Mouse (Mus musculus): ENCODE data around the gene Phospho1. TPM values are rescaled to one million over a fixed set of nuclear protein-coding genes. Genes with fewer than 3 reads are reported as not detected.
A peak's percentile ranks its signal among the peaks of the same experiment; 100 is the strongest.
"Not testable (repeated sequence)": the region's sequence is repeated elsewhere in the genome, so short reads cannot be mapped to it uniquely, and the experiment has no call there.

The Phospho1 gene
- polyA plus RNA-seq, 1 experiment from 2014 or later, result not detected

DNA sequence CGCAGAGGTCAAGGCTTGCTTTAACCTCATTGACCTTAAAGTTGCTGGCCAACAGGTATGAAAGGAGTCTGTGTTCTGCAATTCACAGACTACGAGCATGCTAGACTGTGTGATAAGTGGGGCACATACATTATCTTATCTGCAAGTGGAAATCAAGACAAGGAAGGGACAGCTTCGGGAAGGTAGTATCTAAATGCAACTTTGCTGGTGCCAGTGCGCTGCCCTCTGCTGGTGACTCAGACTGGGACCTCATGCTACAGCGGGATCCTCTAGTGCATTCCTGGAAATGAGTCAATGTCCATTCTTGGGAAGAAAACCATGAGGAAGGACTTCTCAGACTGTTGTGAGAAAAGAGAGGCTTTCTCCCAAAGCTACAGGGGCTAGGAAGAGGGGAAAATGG lies 29.4 kb downstream of the Phospho1 start:
- H3K36me3 ChIP-seq, result no peaks in the 10 kb centered on the region
- no peak overlapping the region for H3K4me3 ChIP-seq (replicated peaks)
- no peak overlapping the region for H3K9ac ChIP-seq
- H3K9me3 ChIP-seq (replicated peaks), result no peaks in the 10 kb centered on the region
- 64% methylated on average over 5 of the region's 5 CpGs for WGBS
- no peak overlapping the region for H3K4me2 ChIP-seq
- H3K4me1 ChIP-seq, result peaks cover 7% of the 10 kb centered on the region
- ATAC-seq (replicated peaks; ENCODE audit: low FRiP score), result no peak
- no peak overlapping the region for H3K27ac ChIP-seq
- H3K27me3 ChIP-seq, result 0 out of 2 replicates have a peak, but pooled peaks cover 3% of the 10 kb centered on the region

DNA sequence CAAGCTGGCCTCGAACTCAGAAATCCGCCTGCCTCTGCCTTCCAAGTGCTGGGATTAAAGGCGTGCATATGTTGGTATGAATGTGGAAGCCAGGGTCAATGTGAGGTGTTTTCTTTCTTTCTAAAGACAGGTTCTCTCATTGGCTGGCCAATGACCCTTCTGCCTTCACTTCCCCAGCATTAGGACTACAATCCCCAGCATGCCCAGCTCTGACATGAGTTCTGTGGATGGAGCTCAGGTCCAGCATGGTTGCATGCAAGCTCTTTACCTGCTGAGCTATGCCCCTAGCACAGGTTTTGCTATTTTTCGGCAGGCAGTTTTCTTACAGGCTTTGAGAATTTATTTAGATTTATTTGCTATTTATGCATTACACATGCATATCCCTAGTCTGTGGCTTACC lies 33.0 kb downstream of the Phospho1 start:
- Histone ChIP-seq H3K9me3 (replicated peaks) (no peaks in the 10 kb centered on the region), H3K4me2 (no peak overlapping the region), H3K27me3 (no peaks in the 10 kb centered on the region), H3K36me3 (no peaks in the 10 kb centered on the region), H3K27ac (no peak overlapping the region), H3K4me3 (replicated peaks) (no peak overlapping the region), H3K4me1 (peaks cover 16% of the 10 kb centered on the region), H3K9ac (no peak overlapping the region)
- WGBS, result 83% methylated on average over 4 of the region's 4 CpGs
- ATAC-seq (replicated peaks; ENCODE audit: low FRiP score), result no peak

DNA sequence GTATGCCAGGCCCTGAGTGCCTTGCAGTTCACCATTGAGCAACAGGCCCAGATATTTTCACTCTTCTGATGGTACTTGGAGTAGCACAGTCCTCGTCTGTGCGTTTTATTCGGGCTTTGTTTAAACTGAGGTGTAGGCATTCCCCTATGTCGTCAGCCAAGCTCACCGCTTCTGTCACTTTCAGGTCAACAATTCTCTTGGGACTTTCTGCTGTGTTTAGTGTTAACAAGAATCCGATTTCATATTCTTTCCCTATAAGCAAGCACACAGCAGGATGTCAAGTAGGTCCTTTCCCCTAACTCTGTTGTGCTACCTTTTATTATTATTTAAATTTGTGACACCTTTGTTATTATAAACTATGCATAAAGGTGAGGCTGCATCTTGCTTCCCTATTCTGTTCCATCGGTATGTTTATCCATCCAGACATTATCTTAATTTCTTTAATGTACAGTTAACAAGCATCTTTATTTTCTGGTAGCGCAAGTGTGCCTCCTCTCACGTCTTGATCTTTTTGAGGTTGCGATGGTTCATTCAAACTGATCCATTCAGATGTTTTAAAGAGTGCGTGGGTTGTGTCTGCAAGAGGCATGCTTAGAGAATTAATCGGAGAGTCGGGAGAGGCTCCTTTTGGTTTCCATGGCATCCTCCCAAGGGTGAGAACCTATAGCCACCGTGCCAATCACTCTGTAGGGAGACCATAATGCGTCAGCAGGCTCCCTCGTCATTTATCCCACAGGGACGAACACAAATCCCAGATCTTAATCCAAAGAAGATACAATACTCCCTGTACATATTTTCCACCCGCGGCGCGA lies 33.6 kb downstream of the Phospho1 start:
- no peak for ATAC-seq (replicated peaks; ENCODE audit: low FRiP score)
- peak overlapping the region; percentile 67 for H3K4me2 ChIP-seq
- H3K9ac ChIP-seq, result peak overlapping the region; percentile 41
- no peaks in the 10 kb centered on the region for H3K27me3 ChIP-seq
- H3K27ac ChIP-seq, result peak overlapping the region; percentile 97
- H3K9me3 ChIP-seq (replicated peaks), result no peaks in the 10 kb centered on the region
- H3K36me3 ChIP-seq, result no peaks in the 10 kb centered on the region
- H3K4me3 ChIP-seq (replicated peaks), result peak overlapping the region; percentile 84
- WGBS, result 21% methylated on average over 21 of the region's 21 CpGs
- H3K4me1 ChIP-seq, result peaks cover 16% of the 10 kb centered on the region

DNA sequence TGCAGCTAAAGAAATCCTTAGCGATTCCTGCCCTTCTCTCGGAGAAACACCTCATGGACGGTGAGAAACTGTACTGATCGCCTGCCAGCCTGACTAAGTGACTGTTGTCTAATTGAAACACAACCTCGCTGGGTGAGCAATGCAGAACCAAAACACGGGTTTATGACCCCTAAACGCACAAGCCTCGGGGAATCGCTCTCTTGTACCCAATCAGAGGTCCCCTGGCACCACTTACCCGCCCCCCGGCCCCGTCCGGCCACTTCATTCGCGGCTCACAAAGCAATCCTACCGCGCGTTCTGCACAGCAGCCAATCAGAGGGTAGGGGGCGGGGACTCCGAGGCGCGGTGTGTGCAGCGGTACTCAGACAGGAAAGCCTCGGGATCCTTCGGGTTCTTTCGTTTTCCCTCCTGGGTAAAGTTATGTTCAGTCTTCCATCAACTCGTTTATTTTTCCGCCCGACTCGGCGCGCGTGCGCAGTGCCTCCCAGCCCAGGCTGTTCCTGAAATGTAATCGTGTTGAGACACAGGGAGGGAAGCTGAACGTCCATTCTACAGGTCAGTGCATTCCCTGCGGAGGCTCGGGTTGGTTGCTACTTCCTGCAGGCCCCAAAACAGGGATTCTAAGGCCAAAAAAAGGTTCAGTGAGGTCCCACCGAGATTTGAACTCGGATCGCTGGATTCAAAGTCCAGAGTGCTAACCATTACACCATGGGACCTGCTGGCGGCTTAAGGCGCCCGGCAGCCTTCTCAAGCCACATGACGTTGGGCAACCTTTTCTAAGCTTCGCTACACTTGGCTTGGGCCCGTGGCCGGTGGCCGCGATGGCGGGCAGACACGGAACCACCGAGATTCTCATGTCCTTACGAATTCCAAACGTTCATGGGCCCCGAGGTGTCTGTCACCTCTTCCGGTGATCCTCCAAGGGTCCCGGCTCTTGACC lies 34.5 kb downstream of the Phospho1 start:
- Histone ChIP-seq H3K9ac (peak overlapping the region; percentile 74), H3K4me1 (peaks cover 16% of the 10 kb centered on the region), H3K27me3 (no peaks in the 10 kb centered on the region), H3K4me3 (replicated peaks) (peak overlapping the region; percentile 84), H3K9me3 (replicated peaks) (no peaks in the 10 kb centered on the region), H3K36me3 (no peaks in the 10 kb centered on the region), H3K4me2 (peak overlapping the region; percentile 67), H3K27ac (peak overlapping the region; percentile 97)
- ATAC-seq (replicated peaks; ENCODE audit: low FRiP score), result peak; percentile 99
- under 1% methylated on average over 58 of the region's 58 CpGs for WGBS

DNA sequence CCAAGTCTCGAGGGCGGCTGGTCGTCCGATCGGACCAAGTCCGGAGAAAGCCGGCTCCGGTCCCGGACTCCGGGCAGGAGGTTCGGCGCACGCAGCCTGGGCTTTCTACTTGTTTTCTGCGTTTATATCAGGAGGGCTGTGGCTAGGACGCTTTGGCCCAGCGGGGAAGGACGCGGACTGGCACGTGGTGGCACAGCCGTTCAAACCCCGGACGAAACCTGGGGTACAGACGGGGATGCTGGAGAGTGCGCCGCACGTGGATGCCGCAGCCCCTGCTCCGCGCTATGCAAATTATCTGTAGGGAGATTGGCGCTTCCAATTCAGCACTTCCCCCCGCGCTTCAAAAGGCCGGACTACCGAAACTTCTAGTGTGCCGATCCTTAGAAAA lies 35.2 kb downstream of the Phospho1 start:
- H3K4me2 ChIP-seq, result peak overlapping the region; percentile 67
- H3K4me3 ChIP-seq (replicated peaks), result peak overlapping the region; percentile 84
- H3K9ac ChIP-seq, result peak overlapping the region; percentile 74
- peak; percentile 55 for ATAC-seq (replicated peaks; ENCODE audit: low FRiP score)
- H3K9me3 ChIP-seq (replicated peaks), result no peaks in the 10 kb centered on the region
- no peaks in the 10 kb centered on the region for H3K27me3 ChIP-seq
- under 1% methylated on average over 35 of the region's 35 CpGs for WGBS
- peak overlapping the region; percentile 97 for H3K27ac ChIP-seq
- peaks cover 16% of the 10 kb centered on the region for H3K4me1 ChIP-seq
- H3K36me3 ChIP-seq, result no peaks in the 10 kb centered on the region

DNA sequence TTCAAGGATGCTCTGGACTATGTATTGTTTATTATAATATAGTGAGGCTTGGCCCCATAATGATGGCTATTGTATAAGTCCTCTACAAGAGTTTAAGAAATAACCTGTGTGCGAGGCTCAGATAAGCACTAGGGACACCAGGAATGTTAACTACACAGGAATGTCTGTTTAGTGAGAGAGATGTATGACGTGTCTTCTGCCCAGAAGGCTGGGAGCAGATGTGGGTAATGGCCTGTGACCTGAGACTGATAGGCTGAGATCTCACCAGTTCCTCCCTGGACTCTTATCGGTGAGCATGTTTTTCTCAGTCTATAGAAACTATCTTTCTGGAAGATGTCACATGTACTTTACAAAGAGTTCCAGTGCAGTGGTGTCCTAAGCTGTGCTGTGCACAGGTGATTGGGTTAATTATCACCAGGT lies 35.8 kb downstream of the Phospho1 start:
- WGBS, result 14% methylated on average over 3 of the region's 3 CpGs
- ATAC-seq (replicated peaks; ENCODE audit: low FRiP score), result no peak

DNA sequence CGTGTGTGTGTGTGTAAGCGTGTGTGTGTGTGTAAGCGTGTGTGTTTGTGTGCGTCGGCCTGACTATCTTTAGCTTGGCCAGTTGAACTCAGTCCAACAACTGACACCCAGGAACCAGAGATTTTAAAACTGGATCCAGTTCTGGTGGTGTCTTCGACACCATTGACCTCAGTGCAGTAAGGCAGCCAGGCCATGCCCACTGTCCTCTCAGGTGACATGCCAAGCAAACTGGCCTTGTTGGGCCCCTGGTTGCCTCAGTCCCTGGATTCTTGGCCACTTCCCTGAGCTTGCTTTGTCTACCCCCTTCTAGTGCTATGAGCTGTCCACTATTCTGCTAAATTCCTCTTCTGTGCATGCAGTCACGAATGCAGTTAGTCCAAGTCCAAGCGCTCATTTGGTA lies 37.1 kb downstream of the Phospho1 start:
- no peak for ATAC-seq (replicated peaks; ENCODE audit: low FRiP score)
- Histone ChIP-seq H3K9ac (no peak overlapping the region), H3K4me1 (peaks cover 16% of the 10 kb centered on the region), H3K27ac (no peak overlapping the region), H3K9me3 (replicated peaks) (no peaks in the 10 kb centered on the region), H3K36me3 (no peaks in the 10 kb centered on the region), H3K27me3 (no peaks in the 10 kb centered on the region), H3K4me3 (replicated peaks) (no peak overlapping the region), H3K4me2 (no peak overlapping the region)
- 93% methylated on average over 8 of the region's 8 CpGs for WGBS

More for the DNA sequence above, 35.8 kb downstream of the Phospho1 start:
- H3K9ac ChIP-seq, result peak overlapping the region; percentile 74; the same call in 1 of the 2 replicates
- peak overlapping the region; percentile 67 for H3K4me2 ChIP-seq
- H3K27ac ChIP-seq, result peak overlapping the region; percentile 97
- peaks cover 16% of the 10 kb centered on the region for H3K4me1 ChIP-seq
- H3K36me3 ChIP-seq, result no peaks in the 10 kb centered on the region
- H3K4me3 ChIP-seq (replicated peaks), result peak overlapping the region; percentile 84
- no peaks in the 10 kb centered on the region for H3K27me3 ChIP-seq
- H3K9me3 ChIP-seq (replicated peaks), result no peaks in the 10 kb centered on the region

DNA sequence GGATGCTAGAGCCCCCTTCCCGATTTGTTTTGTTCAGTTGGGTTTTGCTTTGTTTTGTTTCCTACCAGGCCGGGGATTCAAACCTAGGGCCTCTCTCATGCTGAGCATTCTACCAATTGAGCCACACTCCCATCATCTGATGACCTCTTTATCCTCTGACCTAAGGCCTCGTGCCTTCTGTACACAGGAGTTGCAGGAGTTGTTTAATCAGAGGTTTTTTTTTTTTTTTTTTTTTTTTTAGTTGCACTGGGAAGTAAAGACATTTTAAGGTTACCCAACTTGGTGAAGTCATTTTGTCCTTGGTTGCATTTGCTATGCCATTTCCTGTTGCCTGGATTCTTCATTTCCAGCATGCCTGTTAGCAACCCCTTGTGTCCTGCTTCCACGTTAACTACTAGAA lies 45.1 kb downstream of the Phospho1 start:
- 81% methylated on average over 4 of the region's 4 CpGs for WGBS
- no peak overlapping the region for H3K9ac ChIP-seq

DNA sequence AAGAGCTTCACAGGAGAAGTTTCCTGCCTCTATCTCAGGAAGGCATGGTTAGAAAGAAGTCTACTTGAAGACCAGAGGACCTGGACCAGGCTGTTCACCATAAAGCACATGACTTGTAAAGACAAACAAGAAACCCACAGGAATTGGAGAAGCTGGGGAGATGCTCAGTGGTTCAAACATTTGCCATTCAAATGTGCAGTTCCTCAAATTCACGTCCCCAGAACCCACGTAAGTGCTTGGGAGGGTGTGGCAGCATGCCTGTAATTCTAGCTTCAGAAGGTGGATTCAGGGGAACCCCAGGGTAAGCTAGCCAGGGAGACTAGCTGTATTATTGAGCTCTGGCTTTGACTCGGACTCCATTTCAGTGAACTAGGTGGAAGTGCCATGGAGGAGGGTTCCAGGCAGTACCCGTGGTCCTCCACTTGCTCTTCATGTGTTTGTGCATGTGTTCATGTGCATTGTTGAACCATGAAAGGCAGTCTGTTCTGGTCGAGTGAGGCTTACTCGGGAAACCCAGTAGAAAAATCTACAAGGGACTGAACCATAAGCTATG lies 45.7 kb downstream of the Phospho1 start:
- no peak overlapping the region for H3K9ac ChIP-seq
- no peak overlapping the region for H3K4me3 ChIP-seq (replicated peaks)
- H3K27ac ChIP-seq, result no peak overlapping the region
- no peak for ATAC-seq (replicated peaks; ENCODE audit: low FRiP score)
- no peak overlapping the region for H3K4me2 ChIP-seq
- no peaks in the 10 kb centered on the region for H3K27me3 ChIP-seq
- no peaks in the 10 kb centered on the region for H3K9me3 ChIP-seq (replicated peaks)
- 72% methylated on average over 6 of the region's 6 CpGs for whole genome bisulfite sequencing
- H3K4me1 ChIP-seq, result no peaks in the 10 kb centered on the region
- H3K36me3 ChIP-seq, result no peaks in the 10 kb centered on the region

More for the DNA sequence above, 45.1 kb downstream of the Phospho1 start:
- Histone ChIP-seq H3K9me3 (replicated peaks) (no peaks in the 10 kb centered on the region), H3K4me1 (no peaks in the 10 kb centered on the region), H3K4me2 (no peak overlapping the region), H3K27ac (no peak overlapping the region), H3K36me3 (no peaks in the 10 kb centered on the region), H3K27me3 (no peaks in the 10 kb centered on the region), H3K4me3 (replicated peaks) (no peak overlapping the region)
- no peak for ATAC-seq (replicated peaks; ENCODE audit: low FRiP score)

DNA sequence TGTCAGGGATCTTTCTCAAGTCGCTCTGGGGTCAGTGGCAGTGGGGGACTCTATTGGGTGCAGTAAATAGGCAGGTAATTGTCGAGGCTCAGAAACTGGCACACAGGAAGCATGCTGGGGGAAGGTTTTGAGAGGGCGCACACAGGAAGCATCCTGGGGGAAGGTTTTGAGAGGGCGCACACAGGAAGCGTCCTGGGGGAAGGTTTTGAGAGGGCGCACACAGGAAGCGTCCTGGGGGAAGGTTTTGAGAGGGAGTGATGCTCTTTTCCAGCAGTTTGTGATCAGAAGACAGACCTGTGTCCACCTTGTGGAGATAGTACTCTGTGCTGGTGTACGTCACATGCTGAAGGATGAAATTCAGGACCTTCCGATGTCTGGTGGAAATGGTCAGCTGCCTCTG lies 51.5 kb downstream of the Phospho1 start:
- no peaks in the 10 kb centered on the region; the same call in 1 of the 2 replicates for H3K27me3 ChIP-seq
- no peaks in the 10 kb centered on the region for H3K36me3 ChIP-seq

DNA sequence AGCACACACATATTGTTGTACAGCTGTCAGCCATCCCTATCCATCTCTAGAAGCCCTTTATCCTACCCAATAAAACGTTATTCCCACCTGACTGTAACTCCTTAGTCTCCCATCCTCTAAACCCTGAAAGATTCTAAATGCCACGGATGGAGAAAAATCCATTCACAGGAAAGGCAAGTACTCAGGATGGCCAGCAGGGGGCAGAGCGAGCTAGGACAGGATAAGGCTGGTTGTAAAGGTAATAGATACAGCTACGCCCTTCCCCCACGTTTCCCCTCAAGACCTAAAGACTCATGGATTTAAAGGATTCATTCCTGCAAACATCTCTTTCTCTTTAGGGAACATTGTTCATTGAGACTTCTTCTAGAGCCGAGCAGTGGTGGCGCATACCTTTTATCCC lies 52.0 kb downstream of the Phospho1 start:
- H3K27ac ChIP-seq, result no peak overlapping the region
- H3K4me2 ChIP-seq, result peak overlapping the region; percentile 44
- H3K9ac ChIP-seq, result no peak overlapping the region
- ATAC-seq (replicated peaks; ENCODE audit: low FRiP score), result no peak
- WGBS, result 19% methylated on average over 7 of the region's 7 CpGs
- H3K9me3 ChIP-seq (replicated peaks), result no peaks in the 10 kb centered on the region
- H3K4me1 ChIP-seq, result no peaks in the 10 kb centered on the region
- H3K4me3 ChIP-seq (replicated peaks), result no peak overlapping the region
- no peaks in the 10 kb centered on the region; the same call in 1 of the 2 replicates for H3K27me3 ChIP-seq
- H3K36me3 ChIP-seq, result no peaks in the 10 kb centered on the region

More for the DNA sequence above, 51.5 kb downstream of the Phospho1 start:
- ATAC-seq (replicated peaks; ENCODE audit: low FRiP score), result no peak
- H3K9me3 ChIP-seq (replicated peaks), result no peaks in the 10 kb centered on the region
- H3K4me3 ChIP-seq (replicated peaks), result no peak overlapping the region
- no peak overlapping the region for H3K27ac ChIP-seq
- H3K4me2 ChIP-seq, result peak overlapping the region; percentile 44
- WGBS, result 34% methylated on average over 9 of the region's 9 CpGs
- H3K4me1 ChIP-seq, result no peaks in the 10 kb centered on the region
- H3K9ac ChIP-seq, result no peak overlapping the region

DNA sequence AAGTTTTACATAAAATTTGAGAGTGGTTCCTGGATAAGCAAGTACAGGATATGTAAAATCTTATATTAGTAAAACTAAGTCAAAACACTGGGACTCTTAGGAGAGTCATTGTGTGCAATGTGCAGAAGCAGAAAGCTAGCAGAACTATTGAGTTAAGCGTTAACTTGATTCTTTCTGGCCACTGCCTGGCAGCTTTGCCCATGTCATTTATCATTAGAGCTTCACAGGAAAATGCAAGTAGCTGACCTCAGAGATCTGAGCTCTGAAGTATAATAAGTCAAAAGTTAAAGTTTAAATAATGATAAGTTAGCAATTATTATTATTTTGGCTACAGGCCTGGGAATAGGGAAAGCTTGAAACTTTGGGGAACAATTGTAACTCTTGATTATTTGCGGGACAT lies 55.6 kb downstream of the Phospho1 start:
- not testable (repeated sequence) for H3K9me3 ChIP-seq (replicated peaks); H3K4me2 ChIP-seq; H3K4me1 ChIP-seq; H3K9ac ChIP-seq; H3K4me3 ChIP-seq (replicated peaks); ATAC-seq (replicated peaks; ENCODE audit: low FRiP score); H3K27ac ChIP-seq; H3K36me3 ChIP-seq; H3K27me3 ChIP-seq
- 62% methylated on average over 2 of the region's 2 CpGs for WGBS

All from kidney, embryonic 15.5 days (tissue).